Mouse (Mus musculus) liver, postnatal 0 days (tissue): ENCODE results near the gene Tmtc1. TPM values are rescaled to one million over a fixed set of nuclear protein-coding genes. Genes with fewer than 3 reads are reported as not detected.

Experiments
- ATAC-seq: fragments of 200-750 bp; cut with Nextera tagmentation; 2 replicates; pipeline ENCODE4 v1.8.0; 2017; ENCODE audit warnings: mild to moderate bottlenecking, moderate library complexity
- DNase-seq: peaks from one replicate; pipeline ENCODE4 v3.0.0-alpha.2; 2016
- H3K27ac ChIP-seq: fragments of 300-500 bp; sonication (generic); 2 replicates; pipeline ENCODE4 v1.5.1; 2014; ENCODE audit warnings: antibody characterized with exemption, moderate library complexity, mild to moderate bottlenecking, low read depth
- H3K27me3 ChIP-seq: fragments of 300-500 bp; sonication (generic); 2 replicates; pipeline ENCODE4 v1.6.1; 2014; ENCODE audit warnings: low read length, control low read depth, mixed read lengths; ENCODE audit not compliant: insufficient read depth
- H3K36me3 ChIP-seq: fragments of 300-500 bp; sonication (generic); replicated peaks from 2 replicates; pipeline ENCODE4 v1.6.1; 2014; ENCODE audit warnings: mild to moderate bottlenecking, control low read depth, low read length, moderate library complexity, mixed read lengths; ENCODE audit not compliant: insufficient read depth
- H3K4me1 ChIP-seq: fragments of 300-500 bp; sonication (generic); 2 replicates; pipeline ENCODE4 v1.6.1; 2014; ENCODE audit warnings: antibody characterized with exemption, mild to moderate bottlenecking, control low read depth; ENCODE audit not compliant: insufficient read depth
- H3K4me2 ChIP-seq: fragments of 300-500 bp; sonication (generic); 2 replicates; pipeline ENCODE4 v1.6.1; 2014; ENCODE audit warnings: low read depth, mild to moderate bottlenecking, low read length, moderate library complexity, mixed read lengths
- H3K4me3 ChIP-seq: fragments of 300-500 bp; sonication (generic); 2 replicates; pipeline ENCODE4 v1.5.1; 2014; ENCODE audit warnings: low read depth, low read length
- H3K9ac ChIP-seq: fragments of 300-500 bp; sonication (generic); replicated peaks from 2 replicates; pipeline ENCODE4 v1.6.1; 2014; ENCODE audit warnings: mild to moderate bottlenecking, moderate library complexity
- H3K9me3 ChIP-seq: fragments of 300-500 bp; sonication (generic); 2 replicates; pipeline ENCODE4 v1.6.1; 2016; ENCODE audit warnings: mild to moderate bottlenecking, control low read depth, low read length, mixed read lengths
- CTCF ChIP-seq: sonication (generic); IDR thresholded peaks from 2 replicates; pipeline ENCODE4 v1.5.1; 2016; ENCODE audit warnings: antibody characterized with exemption, low read depth
- EP300 ChIP-seq: IDR thresholded peaks from 2 replicates; pipeline ENCODE4 v1.6.1; 2016; ENCODE audit warnings: antibody characterized with exemption, low read depth, mild to moderate bottlenecking
- WGBS: fragments of 180-500 bp; shearing (Covaris S2); extraction: QIAGEN DNeasy Blood & Tissue Kit; methylation state at CpG from one replicate; pipeline ENCODE4 v1.1.7; 2014; ENCODE audit not compliant: insufficient replicate concordance; 5-methylcytosine and 5-hydroxymethylcytosine counted together
- polyA plus RNA-seq: library from polyadenylated mRNA; unstranded; fragments of >200 nt; fragmentation: Nextera tagmentation; extraction: Ambion mirVana; gene quantifications from 2 replicates; pipeline ENCODE4 v1.2.1, GENCODE M21; 2015

Tmtc1 gene
- polyA plus RNA-seq, 1 experiment from 2014 or later = 0.12 TPM

DNA sequence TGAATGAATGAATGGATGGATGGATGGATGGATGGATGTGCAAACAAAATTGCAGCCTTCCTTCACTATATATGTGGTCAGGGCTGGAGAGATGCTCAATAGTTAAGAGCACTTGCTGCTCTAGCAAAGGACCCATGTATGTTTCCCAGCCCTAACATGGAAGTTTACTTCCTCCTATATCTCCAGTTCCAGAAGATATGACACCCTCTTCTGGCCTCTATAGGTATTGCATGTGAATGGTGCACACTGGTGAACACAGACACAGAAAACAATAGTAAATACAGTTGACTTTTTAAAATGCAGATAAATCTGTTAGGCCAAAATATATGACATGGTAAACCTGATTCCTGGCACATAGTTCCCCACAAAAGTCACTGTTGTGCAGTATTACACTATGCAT is 73.0 kb downstream of the Tmtc1 start:
- H3K27me3 ChIP-seq = no peaks in the 10 kb centered on the region
- no peak overlapping the region for H3K27ac ChIP-seq
- no peak overlapping the region for H3K4me3 ChIP-seq
- H3K4me1 ChIP-seq = 0 out of 2 replicates have a peak, but pooled peaks cover 4% of the 10 kb centered on the region
- no peak overlapping the region for H3K9ac ChIP-seq
- DNase-seq (no peak), ATAC-seq (no peak)
- H3K36me3 ChIP-seq = no peaks in the 10 kb centered on the region
- TF ChIP-seq CTCF = peak; percentile 56
- TF ChIP-seq EP300 = no peak
- H3K4me2 ChIP-seq = no peak overlapping the region
- no peaks in the 10 kb centered on the region for H3K9me3 ChIP-seq

DNA sequence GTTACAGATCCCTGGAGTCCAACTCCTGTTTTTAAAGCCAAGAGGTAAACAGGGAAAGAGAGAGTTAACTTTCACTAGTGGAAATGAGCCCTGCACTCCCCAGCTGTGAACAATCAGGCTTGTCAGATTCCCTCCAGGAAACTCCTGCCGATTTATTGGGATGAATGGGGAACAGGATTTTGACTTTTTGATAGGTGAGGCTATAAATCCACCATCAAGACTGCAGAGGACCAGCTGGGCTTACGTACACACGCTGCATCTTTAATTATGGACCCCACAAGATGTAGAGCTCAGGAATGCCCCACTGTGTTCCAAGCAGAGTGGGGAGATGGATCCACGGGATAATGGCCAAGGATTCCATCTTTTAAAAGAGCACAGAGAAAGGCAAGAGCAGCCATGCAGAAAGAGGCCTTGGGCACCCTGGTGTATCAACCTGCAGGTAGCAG is 77.1 kb downstream of the Tmtc1 start:
- H3K4me1 ChIP-seq = no peaks in the 10 kb centered on the region
- H3K4me2 ChIP-seq = no peak overlapping the region
- no peaks in the 10 kb centered on the region for H3K27me3 ChIP-seq
- TF ChIP-seq CTCF (no peak), EP300 (no peak)
- ATAC-seq (no peak), DNase-seq (no peak)
- no peak overlapping the region for H3K4me3 ChIP-seq
- no peak overlapping the region for H3K27ac ChIP-seq
- no peaks in the 10 kb centered on the region; the same call in 1 of the 2 replicates for H3K9me3 ChIP-seq
- H3K9ac ChIP-seq = no peak overlapping the region
- no peaks in the 10 kb centered on the region for H3K36me3 ChIP-seq
- 57% methylated on average over 4 of the region's 4 CpGs for WGBS

DNA sequence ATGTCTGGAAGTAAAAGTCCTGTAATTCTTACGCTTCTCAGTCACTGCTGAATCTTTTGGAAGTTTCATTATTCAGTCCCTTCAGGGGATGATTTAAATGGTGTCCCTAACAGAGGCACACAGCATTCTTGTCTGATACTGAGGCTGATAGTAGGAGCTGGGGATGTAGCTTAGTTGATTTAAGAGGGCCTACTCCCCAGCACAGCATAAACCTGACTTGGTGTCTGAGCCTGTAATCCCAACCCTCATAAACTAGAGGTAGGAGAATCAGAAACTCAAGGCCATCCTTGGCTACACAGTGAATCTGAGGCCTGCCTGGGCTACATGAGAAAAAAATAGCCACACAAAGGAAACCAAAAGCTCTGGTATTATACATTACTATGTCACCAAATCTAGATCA is 77.6 kb downstream of the Tmtc1 start:
- WGBS = 83% methylated on average over 1 of the region's 1 CpGs
- H3K27me3 ChIP-seq = no peaks in the 10 kb centered on the region
- no peak overlapping the region for H3K4me2 ChIP-seq
- H3K4me3 ChIP-seq = no peak overlapping the region
- TF ChIP-seq EP300 (no peak), CTCF (no peak)
- H3K9ac ChIP-seq = no peak overlapping the region
- DNase-seq (no peak), ATAC-seq (no peak)
- no peaks in the 10 kb centered on the region for H3K4me1 ChIP-seq
- no peak overlapping the region for H3K27ac ChIP-seq
- H3K9me3 ChIP-seq = no peaks in the 10 kb centered on the region; the same call in 1 of the 2 replicates
- no peaks in the 10 kb centered on the region for H3K36me3 ChIP-seq

DNA sequence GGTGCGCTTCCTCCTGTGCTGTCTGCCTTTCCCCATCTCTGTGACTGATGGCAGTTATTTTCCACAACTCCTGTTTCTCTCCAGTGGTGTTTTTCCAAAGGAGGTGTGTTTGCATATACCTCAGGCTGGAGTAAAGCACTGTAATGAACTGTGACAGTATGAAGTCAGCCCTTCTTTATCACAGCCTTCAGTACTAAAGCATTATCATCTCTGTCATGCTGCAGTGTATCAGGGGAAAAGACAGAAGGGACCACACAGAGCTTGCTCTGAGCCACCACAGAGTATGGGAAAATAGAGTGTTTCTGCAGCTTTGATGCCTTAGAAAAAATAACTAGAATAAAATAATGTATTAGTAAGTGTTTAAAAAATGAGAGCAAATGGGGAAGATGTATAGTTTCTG is 81.0 kb downstream of the Tmtc1 start:
- H3K4me1 ChIP-seq = no peaks in the 10 kb centered on the region
- TF ChIP-seq EP300 (no peak), CTCF (no peak)
- H3K4me2 ChIP-seq = no peak overlapping the region
- H3K9me3 ChIP-seq = no peaks in the 10 kb centered on the region; the same call in 1 of the 2 replicates
- H3K4me3 ChIP-seq = no peak overlapping the region
- DNase-seq = no peak
- H3K27me3 ChIP-seq = no peaks in the 10 kb centered on the region
- ATAC-seq = no peak
- no peak overlapping the region for H3K9ac ChIP-seq
- WGBS = 86% methylated on average over 1 of the region's 1 CpGs
- H3K36me3 ChIP-seq = no peaks in the 10 kb centered on the region
- no peak overlapping the region for H3K27ac ChIP-seq

DNA sequence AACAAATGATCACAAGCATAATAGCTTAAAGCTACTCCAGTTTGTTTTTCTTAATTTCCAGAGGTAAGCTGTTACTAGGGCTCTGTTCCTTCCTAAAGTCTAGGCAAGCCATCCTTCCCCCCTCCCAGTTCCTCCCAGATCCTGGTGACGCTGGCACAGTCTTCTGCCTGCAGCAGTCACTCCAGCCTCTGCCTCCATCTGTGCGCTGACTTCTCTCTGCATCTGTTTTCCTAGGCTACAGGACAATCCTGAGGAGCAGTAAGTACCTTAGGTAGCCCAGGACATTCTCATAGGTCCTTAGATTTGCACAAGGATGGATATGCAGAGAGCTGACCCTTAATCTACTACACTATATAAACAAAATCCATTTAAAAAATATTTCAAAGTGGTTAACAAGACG is 81.7 kb downstream of the Tmtc1 start:
- DNase-seq = no peak
- ATAC-seq = no peak
- Histone ChIP-seq H3K4me3 (no peak overlapping the region), H3K9ac (no peak overlapping the region), H3K9me3 (no peaks in the 10 kb centered on the region; the same call in 1 of the 2 replicates), H3K27me3 (no peaks in the 10 kb centered on the region), H3K27ac (no peak overlapping the region), H3K36me3 (no peaks in the 10 kb centered on the region), H3K4me2 (no peak overlapping the region), H3K4me1 (no peaks in the 10 kb centered on the region)
- WGBS = 61% methylated on average over 3 of the region's 3 CpGs
- TF ChIP-seq EP300 (no peak), CTCF (no peak)

DNA sequence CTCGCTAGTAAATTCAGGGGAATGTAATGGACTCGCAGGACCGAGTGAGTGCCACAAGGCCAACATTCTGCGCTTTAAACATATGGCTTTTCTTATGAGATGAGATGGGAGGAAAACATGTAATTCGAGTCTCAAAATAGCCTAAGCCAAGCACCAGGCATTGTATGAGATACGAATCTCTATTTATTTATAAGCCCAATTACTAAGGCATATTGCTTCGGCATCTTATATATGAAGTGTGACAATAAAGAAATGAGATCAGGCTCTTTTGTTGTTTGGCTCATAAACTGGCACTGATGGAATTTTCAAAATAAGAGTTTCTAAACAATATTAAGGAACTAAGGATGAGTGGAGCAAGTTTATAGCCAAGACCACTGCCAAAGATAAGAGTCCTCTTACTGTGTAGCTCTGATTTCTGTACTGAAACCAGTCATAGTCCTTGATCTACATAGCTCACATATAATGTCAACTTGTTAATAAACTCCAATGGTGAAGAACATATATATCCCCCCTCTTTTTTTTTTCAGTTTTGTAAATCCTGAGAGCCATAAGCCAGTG is 84.8 kb downstream of the Tmtc1 start:
- WGBS = 82% methylated on average over 7 of the region's 7 CpGs
- H3K9me3 ChIP-seq = no peaks in the 10 kb centered on the region

More for the DNA sequence above, 84.8 kb downstream of the Tmtc1 start:
- DNase-seq = no peak
- H3K4me3 ChIP-seq = no peak overlapping the region
- no peak overlapping the region for H3K9ac ChIP-seq
- H3K27me3 ChIP-seq = no peaks in the 10 kb centered on the region
- 0 out of 2 replicates have a peak, but pooled peaks cover 2% of the 10 kb centered on the region for H3K36me3 ChIP-seq
- ATAC-seq = no peak
- peaks cover 7% of the 10 kb centered on the region for H3K4me1 ChIP-seq
- no peak overlapping the region for H3K4me2 ChIP-seq
- TF ChIP-seq CTCF = no peak
- no peak overlapping the region for H3K27ac ChIP-seq
